19 mouse cellular contexts compared by ENCODE assay signal in the genomic region with DNA sequence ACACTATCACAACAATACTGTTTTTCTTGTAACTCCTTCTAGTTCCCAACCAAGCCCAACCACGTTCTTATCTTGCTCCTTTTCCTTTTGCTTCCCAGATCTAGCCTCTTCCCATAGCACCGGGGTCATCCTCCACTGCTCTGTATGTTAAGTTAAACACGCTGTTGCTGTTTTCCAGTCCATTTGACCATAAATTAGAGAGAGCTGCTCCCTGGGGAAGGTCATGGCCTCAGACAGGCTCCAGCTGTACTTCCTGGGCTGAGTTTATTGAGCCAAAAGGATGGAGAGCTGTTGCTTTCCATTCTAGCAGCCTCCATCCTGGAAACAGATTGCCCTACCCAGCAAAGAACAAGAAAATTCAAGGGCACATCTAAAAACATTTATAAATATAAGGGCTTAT. TPM values are rescaled to one million over a fixed set of nuclear protein-coding genes. Genes with fewer than 3 reads are reported as not detected.
DNase-seq lines count a peak whose midpoint lies in the region; ATAC-seq and TF ChIP-seq lines count a peak whose summit lies in the region.
"Had no signal": no experiment of that assay in that cellular context is flagged by ENCODE, and none has a peak within 500 bp of the region (broad histone marks: within the 10 kb centered on the region; RNA-seq: fewer than 3 reads in every experiment).

No protein-coding gene starts in this region.

- no peaks in the 10 kb centered on the region for H3K4me1 ChIP-seq in hindbrain, embryonic 11.5 days (replicated peaks; ENCODE audit: control insufficient read depth, insufficient read depth, low read length)
- peaks cover 3% of the 10 kb centered on the region; the same call in 1 of the 2 replicates for H3K4me1 ChIP-seq in hindbrain, embryonic 12.5 days
- H3K4me1 ChIP-seq in heart, embryonic 11.5 days (ENCODE audit: control insufficient read depth, insufficient read depth, low read length), result peaks cover 10% of the 10 kb centered on the region
- peaks cover 17% of the 10 kb centered on the region for H3K4me1 ChIP-seq in kidney, postnatal 0 days (replicated peaks; ENCODE audit: insufficient read depth, low read length)

- H3K36me3 ChIP-seq in hindbrain, embryonic 11.5 days (ENCODE audit: control insufficient read depth, insufficient read depth, low read length), result no peaks in the 10 kb centered on the region
- H3K36me3 ChIP-seq in hindbrain, embryonic 12.5 days, result no peaks in the 10 kb centered on the region
- no peaks in the 10 kb centered on the region for H3K36me3 ChIP-seq in heart, embryonic 11.5 days (ENCODE audit: control insufficient read depth, insufficient read depth, low read length)
- no peaks in the 10 kb centered on the region for H3K36me3 ChIP-seq in kidney, postnatal 0 days (ENCODE audit: insufficient read depth, low read length)
- H3K36me3 ChIP-seq: lung, embryonic 15.5 days had no signal

- no peak; the same call in 1 of the 2 replicates for ATAC-seq in hindbrain, embryonic 11.5 days (ENCODE audit: low FRiP score)
- no peak for ATAC-seq in hindbrain, embryonic 12.5 days (ENCODE audit: low FRiP score)
- ATAC-seq in heart, embryonic 11.5 days (replicated peaks; ENCODE audit: insufficient number of reproducible peaks, low FRiP score, low TSS enrichment), result peak; percentile 40; the same call in 1 of the 2 replicates
- peak; percentile 73; the same call in 1 of the 2 replicates for ATAC-seq in kidney, postnatal 0 days (replicated peaks; ENCODE audit: low FRiP score, low read depth)
- ATAC-seq: forebrain, postnatal 0 days had no signal

- no peaks in the 10 kb centered on the region for H3K9me3 ChIP-seq in hindbrain, embryonic 11.5 days (ENCODE audit: control insufficient read depth, low read length)
- H3K9me3 ChIP-seq in hindbrain, embryonic 12.5 days (replicated peaks), result no peaks in the 10 kb centered on the region
- H3K9me3 ChIP-seq in heart, embryonic 11.5 days (replicated peaks; ENCODE audit: control insufficient read depth, low read length), result no peaks in the 10 kb centered on the region
- H3K9me3 ChIP-seq in kidney, postnatal 0 days (replicated peaks; ENCODE audit: low read length), result no peaks in the 10 kb centered on the region
- H3K9me3 ChIP-seq: lung, embryonic 15.5 days had no signal

- no peaks in the 10 kb centered on the region for H3K27me3 ChIP-seq in hindbrain, embryonic 11.5 days (ENCODE audit: control insufficient read depth, insufficient read depth, low read length)
- H3K27me3 ChIP-seq in hindbrain, embryonic 12.5 days, result no peaks in the 10 kb centered on the region
- H3K27me3 ChIP-seq in heart, embryonic 11.5 days (ENCODE audit: control insufficient read depth, insufficient read depth, low read length), result no peaks in the 10 kb centered on the region
- no peaks in the 10 kb centered on the region for H3K27me3 ChIP-seq in kidney, postnatal 0 days (ENCODE audit: insufficient read depth, low read length)
- H3K27me3 ChIP-seq: lung, embryonic 15.5 days had no signal

- WGBS in hindbrain, embryonic 11.5 days, result 40% methylated on average over 3 of the region's 3 CpGs
- 29% methylated on average over 3 of the region's 3 CpGs for WGBS in hindbrain, embryonic 12.5 days
- WGBS in heart, embryonic 11.5 days (ENCODE audit: insufficient replicate concordance), result 42% methylated on average over 3 of the region's 3 CpGs
- 7% methylated on average over 3 of the region's 3 CpGs for WGBS in kidney, postnatal 0 days

- no peak overlapping the region for H3K9ac ChIP-seq in hindbrain, embryonic 11.5 days (ENCODE audit: low read depth, low read length)
- no peak overlapping the region for H3K9ac ChIP-seq in hindbrain, embryonic 12.5 days
- no peak overlapping the region for H3K9ac ChIP-seq in heart, embryonic 11.5 days (ENCODE audit: low read depth, low read length)
- no peak overlapping the region for H3K9ac ChIP-seq in kidney, postnatal 0 days (ENCODE audit: low read depth, low read length)
- H3K9ac ChIP-seq: forebrain, postnatal 0 days; lung, embryonic 15.5 days had no signal

- peak; percentile 33 for DNase-seq in hindbrain, embryonic 11.5 days (ENCODE audit: low spot score)
- DNase-seq in embryo, embryonic 11 days, result peak; percentile 63
- DNase-seq in kidney, postnatal 0 days (ENCODE audit: low spot score), result peak; percentile 91
- no peak for DNase-seq in c-Kit-positive CD71-positive TER-119-positive erythroid progenitor cells, embryonic 14.5 days (ENCODE audit: low spot score)
- no peak for DNase-seq in urinary bladder, adult 2 months (ENCODE audit: low spot score)
- DNase-seq in spleen, adult 18-20 months, result no peak
- DNase-seq: cerebellum, adult 18-20 months; forebrain, postnatal 0 days; liver; right cerebral cortex, postnatal 14 days; thymus, adult 2 months had no signal

- no peak overlapping the region for H3K4me3 ChIP-seq in hindbrain, embryonic 11.5 days (ENCODE audit: low read depth, low read length)
- no peak overlapping the region for H3K4me3 ChIP-seq in hindbrain, embryonic 12.5 days
- H3K4me3 ChIP-seq in heart, embryonic 11.5 days (ENCODE audit: low read depth, low read length), result no peak overlapping the region
- H3K4me3 ChIP-seq in kidney, postnatal 0 days (replicated peaks; ENCODE audit: low read depth, low read length), result no peak overlapping the region
- H3K4me3 ChIP-seq: erythroblast, embryonic 14.5 days; lung, embryonic 15.5 days had no signal

- 0 out of 2 replicates have a peak, but pooled peaks have one; percentile 3 for TF ChIP-seq CTCF in kidney, postnatal 0 days (IDR thresholded peaks at IDR 0.05; ENCODE audit: low read depth)

- H3K27ac ChIP-seq in hindbrain, embryonic 11.5 days (ENCODE audit: low read depth, low read length), result no peak overlapping the region
- no peak overlapping the region for H3K27ac ChIP-seq in hindbrain, embryonic 12.5 days
- no peak overlapping the region for H3K27ac ChIP-seq in heart, embryonic 11.5 days (ENCODE audit: low read depth, low read length)
- H3K27ac ChIP-seq in kidney, postnatal 0 days, result peak overlapping the region; percentile 54; the same call in 1 of the 2 replicates
- H3K27ac ChIP-seq: lung, embryonic 15.5 days had no signal

- no peak overlapping the region for H3K4me2 ChIP-seq in hindbrain, embryonic 11.5 days (replicated peaks; ENCODE audit: low read depth, low read length)
- H3K4me2 ChIP-seq in hindbrain, embryonic 12.5 days (replicated peaks), result no peak overlapping the region
- no peak overlapping the region for H3K4me2 ChIP-seq in heart, embryonic 11.5 days
- no peak overlapping the region for H3K4me2 ChIP-seq in kidney, postnatal 0 days (ENCODE audit: low read length)
- H3K4me2 ChIP-seq: lung, embryonic 15.5 days had no signal

RNA-seq across cellular contexts. Expression of gene Gm6993, which starts 7.6 kb away (rescaled TPM):
- not detected in 2 replicates for polyA plus RNA-seq in hindbrain, embryonic 11.5 days (2014; fragmentation: Nextera tagmentation; extraction: Ambion mirVana)
- polyA plus RNA-seq in hindbrain, embryonic 12.5 days (2016; fragmentation: Nextera tagmentation; extraction: Ambion mirVana), result not detected in 2 replicates
- not detected in 2 replicates for polyA plus RNA-seq in heart, embryonic 11.5 days (2014; fragmentation: Nextera tagmentation; extraction: Ambion mirVana)
- polyA plus RNA-seq in kidney, postnatal 0 days (2015; fragmentation: Nextera tagmentation; extraction: Ambion mirVana), result not detected in 2 replicates
- not detected in 2 replicates for polyA plus RNA-seq in urinary bladder, adult 2 months (2012; rRNA removed)
- polyA plus RNA-seq: brain, embryonic 14.5 days; erythroblast, embryonic 14.5 days; forebrain, postnatal 0 days; heart, postnatal 0 days; lung, embryonic 15.5 days; midbrain, postnatal 0 days; neural tube, embryonic 11.5 days; thymus, adult 2 months had no signal

RNA-seq across cellular contexts. Expression of gene Lamb1, which starts 16.9 kb away (rescaled TPM):
- 21.2 and 21.7 TPM in 2 replicates for polyA plus RNA-seq in hindbrain, embryonic 11.5 days (2014; fragmentation: Nextera tagmentation; extraction: Ambion mirVana)
- polyA plus RNA-seq in hindbrain, embryonic 12.5 days (2016; fragmentation: Nextera tagmentation; extraction: Ambion mirVana), result 33.7 and 41.5 TPM in 2 replicates
- 67.4 and 92.3 TPM in 2 replicates for polyA plus RNA-seq in heart, embryonic 11.5 days (2014; fragmentation: Nextera tagmentation; extraction: Ambion mirVana)
- polyA plus RNA-seq in kidney, postnatal 0 days (2015; fragmentation: Nextera tagmentation; extraction: Ambion mirVana), result 115 and 128 TPM in 2 replicates
- polyA plus RNA-seq in urinary bladder, adult 2 months (2012; rRNA removed), result 49.8 and 62.9 TPM in 2 replicates

Comparison
In these comparisons a context has a peak if more than half of its experiments do, and no peak if none do; other contexts are left out.
1. ATAC-seq: peak in heart, embryonic 11.5 days (single experiment) and kidney, postnatal 0 days (single experiment); none in hindbrain, embryonic 11.5 days (single experiment) and hindbrain, embryonic 12.5 days (single experiment).
2. DNase-seq: peak in hindbrain, embryonic 11.5 days (single experiment), embryo, embryonic 11 days (single experiment) and kidney, postnatal 0 days (single experiment); none in c-Kit-positive CD71-positive TER-119-positive erythroid progenitor cells, embryonic 14.5 days (single experiment), urinary bladder, adult 2 months (single experiment) and spleen, adult 18-20 months (0 of 2).